Mouse (Mus musculus) embryonic facial prominence, embryonic 12.5 days (tissue): ENCODE measurements around the gene I0C0044D17Rik. TPM values are rescaled to one million over a fixed set of nuclear protein-coding genes. Genes with fewer than 3 reads are reported as not detected.
A peak's percentile ranks its signal among the peaks of the same experiment; 100 is the strongest.

Source experiments
- ATAC-seq: fragments of 200-750 bp; cut with Nextera tagmentation; 2 replicates; pipeline ENCODE4 v1.8.0; 2017; ENCODE audit not compliant: insufficient number of reproducible peaks, insufficient read depth, low FRiP score, low TSS enrichment
- H3K27ac ChIP-seq: fragments of 300-500 bp; sonication (generic); 2 replicates; pipeline ENCODE4 v1.5.1; 2016; ENCODE audit warnings: mild to moderate bottlenecking
- H3K27me3 ChIP-seq: fragments of 300-500 bp; sonication (generic); 2 replicates; pipeline ENCODE4 v1.6.1; 2016; ENCODE audit warnings: mild to moderate bottlenecking, moderate library complexity
- H3K36me3 ChIP-seq: fragments of 300-500 bp; sonication (generic); 2 replicates; pipeline ENCODE4 v1.6.1; 2016; ENCODE audit warnings: mild to moderate bottlenecking
- H3K4me1 ChIP-seq: fragments of 300-500 bp; sonication (generic); 2 replicates; pipeline ENCODE4 v1.6.1; 2016
- H3K4me2 ChIP-seq: fragments of 300-500 bp; sonication (generic); replicated peaks from 2 replicates; pipeline ENCODE4 v1.6.1; 2016; ENCODE audit warnings: mild to moderate bottlenecking, moderate library complexity
- H3K4me3 ChIP-seq: fragments of 300-500 bp; sonication (generic); 2 replicates; pipeline ENCODE4 v1.5.1; 2016; ENCODE audit warnings: mild to moderate bottlenecking
- H3K9ac ChIP-seq: fragments of 300-500 bp; sonication (generic); 2 replicates; pipeline ENCODE4 v1.6.1; 2016; ENCODE audit warnings: mild to moderate bottlenecking, moderate library complexity
- H3K9me3 ChIP-seq: fragments of 300-500 bp; sonication (generic); 2 replicates; pipeline ENCODE4 v1.6.1; 2016; ENCODE audit warnings: mild to moderate bottlenecking, moderate library complexity
- WGBS: fragments of 180-500 bp; shearing (Covaris S2); methylation state at CpG from one replicate; pipeline ENCODE4 v1.1.7; 2016; 5-methylcytosine and 5-hydroxymethylcytosine counted together
- polyA plus RNA-seq: library from polyadenylated mRNA; unstranded; fragments of >200 nt; fragmentation: Nextera tagmentation; extraction: Ambion mirVana; gene quantifications from 2 replicates; pipeline ENCODE4 v1.2.1, GENCODE M21; 2016

I0C0044D17Rik gene
- polyA plus RNA-seq, 1 experiment from 2014 or later: not detected

DNA sequence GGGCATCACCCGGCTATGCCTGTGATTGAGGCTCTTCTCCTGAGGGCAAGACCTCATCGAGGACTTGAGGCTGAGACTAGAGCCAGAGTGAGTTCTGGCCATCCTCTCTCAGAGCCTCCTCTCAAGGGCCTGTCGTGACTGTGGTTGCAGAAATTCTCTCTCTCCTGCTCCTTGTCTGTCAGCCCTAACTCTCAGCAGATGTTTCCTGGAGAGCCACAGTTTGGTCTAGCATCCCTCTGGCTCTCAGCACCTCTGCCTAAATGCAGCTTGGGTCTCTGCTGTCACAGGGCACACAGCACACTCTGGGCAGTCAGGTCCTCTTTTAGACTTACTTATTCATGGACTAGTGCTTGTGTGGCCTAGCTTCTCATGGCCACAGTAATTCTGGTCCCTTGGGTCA lies 1.2 kb downstream of the I0C0044D17Rik start:
- Histone ChIP-seq H3K4me1 (peaks cover 12% of the 10 kb centered on the region), H3K9ac (no peak overlapping the region), H3K4me3 (no peak overlapping the region), H3K36me3 (no peaks in the 10 kb centered on the region), H3K27ac (peak overlapping the region; percentile 36; the same call in 1 of the 2 replicates), H3K9me3 (no peaks in the 10 kb centered on the region), H3K4me2 (no peak overlapping the region), H3K27me3 (no peaks in the 10 kb centered on the region)
- WGBS: 36% methylated on average over 3 of the region's 3 CpGs
- ATAC-seq: no peak

DNA sequence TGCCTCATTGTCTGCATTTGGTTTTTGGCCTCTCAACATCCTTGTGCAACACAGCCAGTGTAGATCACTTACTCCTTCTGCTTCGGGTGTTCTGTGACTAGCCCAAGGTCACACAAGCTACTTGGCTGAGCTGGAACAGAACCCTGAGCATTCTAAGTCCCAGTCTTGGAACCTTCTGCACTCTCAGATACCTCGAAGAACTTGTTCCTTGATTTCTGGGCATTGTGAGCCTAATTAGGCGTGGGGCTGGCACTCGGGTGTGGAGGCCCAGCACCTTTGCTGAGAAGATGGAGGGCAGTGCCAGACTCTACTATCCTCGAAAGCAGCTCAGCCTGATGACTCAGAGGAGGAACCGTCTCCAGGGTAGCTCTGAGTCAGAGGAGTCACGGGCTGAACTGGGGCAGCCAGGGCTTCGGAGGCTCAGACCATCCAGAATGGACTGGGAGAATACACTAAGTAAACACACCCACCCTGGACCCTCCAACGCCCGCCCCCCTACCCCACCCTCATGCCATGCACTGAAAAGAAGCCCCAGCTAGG lies 4.4 kb downstream of the I0C0044D17Rik start:
- H3K4me3 ChIP-seq: no peak overlapping the region
- H3K36me3 ChIP-seq: no peaks in the 10 kb centered on the region
- WGBS: 85% methylated on average over 10 of the region's 10 CpGs
- no peaks in the 10 kb centered on the region for H3K9me3 ChIP-seq
- peaks cover 23% of the 10 kb centered on the region for H3K4me1 ChIP-seq
- no peaks in the 10 kb centered on the region for H3K27me3 ChIP-seq
- no peak overlapping the region for H3K9ac ChIP-seq
- H3K4me2 ChIP-seq: no peak overlapping the region
- no peak for ATAC-seq
- H3K27ac ChIP-seq: no peak overlapping the region

DNA sequence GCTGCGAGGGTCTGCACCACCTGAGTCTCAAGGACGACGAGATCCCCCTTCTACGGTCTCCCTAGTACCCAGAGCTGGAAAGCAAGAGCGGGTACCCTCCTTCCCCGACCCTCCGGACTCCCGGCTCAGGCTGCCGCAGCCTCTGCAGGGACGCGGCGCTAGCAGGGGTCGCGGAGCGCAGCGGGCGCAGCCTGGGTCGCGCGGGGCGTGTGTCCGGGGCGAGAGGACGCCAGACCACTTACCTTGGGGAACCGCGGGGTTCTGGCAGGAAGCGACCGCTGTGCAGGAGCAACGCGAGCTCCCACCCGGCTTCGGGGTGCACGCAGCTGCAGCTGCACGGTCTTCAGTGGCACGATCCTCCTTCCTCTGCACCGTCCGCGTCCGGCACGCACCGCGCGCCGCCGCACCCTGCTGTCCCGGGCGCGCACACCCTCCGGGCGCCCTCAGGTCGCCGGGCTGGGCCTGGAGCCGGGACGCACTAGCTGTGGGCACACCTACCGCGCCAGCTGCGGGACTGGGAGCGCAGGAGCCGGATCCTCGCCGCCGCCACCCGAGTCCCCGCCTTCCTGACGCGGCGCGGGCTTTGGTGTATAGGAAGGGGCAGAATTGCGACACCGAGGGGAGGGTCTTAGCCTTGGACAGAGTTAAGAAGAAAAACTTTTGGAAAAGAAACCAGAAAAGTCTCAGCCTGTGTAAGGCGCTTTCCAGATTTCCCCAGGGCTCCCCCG lies 6.3 kb downstream of the I0C0044D17Rik start, which contains the start of gene Kank4:
Gene Kank4, minus strand, starts transcription at position 354 of the 728 bp plus-strand sequence.
- Histone ChIP-seq H3K9me3 (no peaks in the 10 kb centered on the region), H3K27me3 (no peaks in the 10 kb centered on the region), H3K4me3 (peak within 1 kb of the TSS; percentile 79), H3K4me1 (peaks cover 23% of the 10 kb centered on the region), H3K27ac (peak within 1 kb of the TSS; percentile 70), H3K9ac (peak within 1 kb of the TSS; percentile 85), H3K4me2 (peak within 1 kb of the TSS; percentile 83), H3K36me3 (no peaks in the 10 kb centered on the region)
- ATAC-seq: peak; percentile 82
- WGBS: under 1% methylated on average over 61 of the region's 72 CpGs

DNA sequence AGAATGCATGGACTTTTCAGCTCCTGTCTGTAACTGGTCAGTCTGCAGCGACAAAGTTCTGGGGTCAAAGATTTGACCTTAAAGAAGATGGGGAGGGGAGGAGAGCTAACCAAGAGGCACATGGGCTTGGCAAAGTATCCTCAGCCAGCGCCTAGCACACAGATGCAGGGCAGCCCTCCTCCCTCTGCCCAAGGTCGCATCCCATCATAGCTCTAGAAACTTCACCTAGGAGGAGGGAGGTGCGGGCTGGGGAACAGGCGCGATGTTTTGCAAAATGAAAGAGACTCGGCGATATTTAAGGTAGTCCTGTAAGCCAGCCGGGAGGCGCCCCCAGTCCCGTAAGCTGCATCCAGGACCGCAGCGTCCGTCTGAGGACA lies 6.8 kb downstream of the I0C0044D17Rik start:
- Histone ChIP-seq H3K36me3 (no peaks in the 10 kb centered on the region), H3K9me3 (no peaks in the 10 kb centered on the region), H3K27me3 (no peaks in the 10 kb centered on the region), H3K4me3 (peak overlapping the region; percentile 79), H3K4me2 (peak overlapping the region; percentile 83), H3K9ac (peak overlapping the region; percentile 85), H3K4me1 (peaks cover 20% of the 10 kb centered on the region), H3K27ac (peak overlapping the region; percentile 70)
- WGBS: 1% methylated on average over 14 of the region's 14 CpGs
- peak; percentile 22; the same call in 1 of the 2 replicates for ATAC-seq

DNA sequence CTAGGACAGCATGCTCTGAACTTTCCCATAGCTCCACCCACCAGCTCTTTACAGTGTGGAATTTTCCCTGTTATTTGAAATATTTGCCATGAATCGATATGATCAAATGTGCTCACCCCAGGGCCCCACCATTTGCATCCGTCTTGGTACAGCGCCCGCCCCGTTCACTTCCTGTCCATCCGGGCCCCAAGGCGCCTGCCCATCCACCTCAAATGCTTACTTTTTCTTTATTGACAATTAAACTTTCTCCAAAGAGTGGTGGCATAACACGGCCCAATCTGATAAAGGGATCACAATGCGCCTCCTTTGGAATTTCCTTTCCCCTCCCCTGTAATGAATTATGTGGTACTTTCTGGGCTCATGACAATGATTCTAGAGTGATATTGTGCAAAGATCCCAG lies 17.3 kb downstream of the I0C0044D17Rik start:
- Histone ChIP-seq H3K27ac (peak overlapping the region; percentile 67), H3K9ac (no peak overlapping the region), H3K27me3 (no peaks in the 10 kb centered on the region), H3K4me1 (peaks cover 49% of the 10 kb centered on the region), H3K4me2 (no peak overlapping the region), H3K4me3 (no peak overlapping the region), H3K36me3 (no peaks in the 10 kb centered on the region), H3K9me3 (no peaks in the 10 kb centered on the region)
- ATAC-seq: no peak
- WGBS: 73% methylated on average over 9 of the region's 9 CpGs

DNA sequence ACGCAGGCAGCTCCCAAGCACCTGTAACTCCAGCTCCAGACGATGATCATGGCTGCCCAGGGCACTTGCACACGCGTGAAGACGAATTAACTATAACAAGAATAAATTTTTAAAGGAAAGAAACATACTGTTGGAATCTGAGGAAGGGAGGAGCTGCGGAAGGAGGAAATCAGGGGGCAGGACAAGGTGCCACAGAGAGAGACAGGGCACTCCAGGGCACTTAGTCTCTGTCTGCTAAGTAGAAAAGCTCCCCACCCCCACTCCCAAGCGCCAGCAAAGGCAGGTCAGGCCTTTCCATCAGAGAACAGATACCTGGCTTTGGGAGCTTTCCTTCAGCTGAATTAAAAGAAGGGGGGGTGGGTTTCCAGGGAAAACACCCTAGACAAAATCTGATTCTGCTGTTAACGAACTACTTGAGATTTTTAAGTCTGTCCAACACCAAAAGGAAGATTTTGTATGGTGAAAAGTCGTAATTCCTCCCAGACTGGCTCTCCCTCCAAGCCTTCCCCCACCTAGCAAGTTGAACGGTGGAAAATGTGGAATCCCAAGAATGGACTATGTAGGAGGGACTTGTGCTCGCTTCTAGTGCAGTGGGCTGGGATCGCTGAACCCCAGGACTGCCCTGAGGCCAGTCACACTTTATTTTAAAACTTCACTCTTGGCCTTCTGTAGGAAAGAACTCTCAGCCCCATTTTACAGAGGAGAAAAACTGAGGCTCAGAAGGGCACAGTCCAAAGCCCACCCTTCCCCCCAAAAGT lies 18.2 kb downstream of the I0C0044D17Rik start:
- no peak overlapping the region for H3K9ac ChIP-seq
- H3K9me3 ChIP-seq: no peaks in the 10 kb centered on the region
- peak overlapping the region; percentile 90 for H3K27ac ChIP-seq
- 15% methylated on average over 12 of the region's 12 CpGs for WGBS
- H3K36me3 ChIP-seq: no peaks in the 10 kb centered on the region
- peaks cover 52% of the 10 kb centered on the region for H3K4me1 ChIP-seq
- no peak overlapping the region for H3K4me3 ChIP-seq
- peak overlapping the region; percentile 26; the same call in 1 of the 2 replicates for H3K4me2 ChIP-seq
- H3K27me3 ChIP-seq: no peaks in the 10 kb centered on the region
- 0 out of 2 replicates have a peak, but pooled peaks have one; percentile 53 for ATAC-seq

DNA sequence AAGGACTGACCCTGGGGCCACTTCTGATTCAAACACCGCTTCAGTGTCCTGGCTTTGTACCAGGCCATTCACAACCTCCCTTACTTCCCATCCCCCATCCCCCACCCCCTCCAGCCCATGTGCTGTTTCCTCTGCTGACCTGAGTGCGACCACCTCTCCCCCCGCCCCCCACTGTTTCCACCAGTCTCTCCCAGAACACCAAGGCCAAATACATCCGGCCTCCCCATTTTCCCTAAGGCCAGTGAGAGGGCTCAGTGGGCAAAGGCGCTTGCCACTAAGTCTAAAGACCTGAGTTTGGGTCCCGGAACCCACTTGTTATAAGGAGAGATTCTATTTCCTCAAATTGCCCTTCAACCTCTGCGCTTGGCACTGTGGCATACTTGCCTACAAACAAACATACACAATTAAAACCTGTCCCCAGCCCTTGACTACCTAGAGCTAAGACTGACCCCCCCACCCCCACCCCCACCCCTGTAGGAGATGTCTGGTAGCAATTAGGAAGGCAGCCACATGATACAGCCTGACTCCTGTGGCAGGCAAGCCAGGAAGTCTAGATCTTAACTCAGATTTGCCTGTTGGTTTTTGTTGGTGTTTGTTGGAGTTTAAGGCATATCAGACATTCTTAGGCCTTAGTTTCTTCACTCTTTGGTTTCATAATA lies 19.0 kb downstream of the I0C0044D17Rik start:
- no peaks in the 10 kb centered on the region for H3K27me3 ChIP-seq
- peaks cover 54% of the 10 kb centered on the region for H3K4me1 ChIP-seq
- 0 out of 2 replicates have a peak, but pooled peaks have one; percentile 16 for ATAC-seq
- no peaks in the 10 kb centered on the region for H3K36me3 ChIP-seq
- H3K9me3 ChIP-seq: no peaks in the 10 kb centered on the region
- H3K9ac ChIP-seq: no peak overlapping the region
- H3K4me3 ChIP-seq: no peak overlapping the region
- H3K27ac ChIP-seq: peak overlapping the region; percentile 90
- H3K4me2 ChIP-seq: peak overlapping the region; percentile 26; the same call in 1 of the 2 replicates
- 22% methylated on average over 7 of the region's 7 CpGs for WGBS

DNA sequence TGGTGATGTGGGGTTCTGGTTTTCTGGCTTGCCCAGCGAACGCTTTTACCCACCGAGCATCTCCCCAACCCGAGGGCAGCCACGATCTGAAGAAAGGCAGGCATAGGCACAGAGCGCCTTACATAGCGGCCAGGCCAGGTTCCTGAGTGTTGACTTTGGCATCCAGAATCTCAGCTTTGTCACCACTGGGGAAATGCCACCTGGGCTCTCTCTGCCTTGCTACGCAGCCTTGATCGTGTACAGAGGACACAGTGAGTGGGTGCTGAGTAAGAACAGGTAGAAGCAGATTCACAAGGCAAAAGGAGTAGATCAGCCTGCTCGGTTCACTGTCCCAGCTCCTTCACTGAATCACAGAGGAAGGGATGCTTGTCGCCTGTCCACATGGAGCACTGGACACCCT lies 21.9 kb downstream of the I0C0044D17Rik start:
- WGBS: 86% methylated on average over 11 of the region's 11 CpGs
- Histone ChIP-seq H3K36me3 (no peaks in the 10 kb centered on the region), H3K9ac (no peak overlapping the region), H3K9me3 (no peaks in the 10 kb centered on the region), H3K4me3 (no peak overlapping the region), H3K27me3 (no peaks in the 10 kb centered on the region), H3K4me2 (no peak overlapping the region), H3K27ac (no peak overlapping the region), H3K4me1 (peaks cover 56% of the 10 kb centered on the region)
- no peak for ATAC-seq

DNA sequence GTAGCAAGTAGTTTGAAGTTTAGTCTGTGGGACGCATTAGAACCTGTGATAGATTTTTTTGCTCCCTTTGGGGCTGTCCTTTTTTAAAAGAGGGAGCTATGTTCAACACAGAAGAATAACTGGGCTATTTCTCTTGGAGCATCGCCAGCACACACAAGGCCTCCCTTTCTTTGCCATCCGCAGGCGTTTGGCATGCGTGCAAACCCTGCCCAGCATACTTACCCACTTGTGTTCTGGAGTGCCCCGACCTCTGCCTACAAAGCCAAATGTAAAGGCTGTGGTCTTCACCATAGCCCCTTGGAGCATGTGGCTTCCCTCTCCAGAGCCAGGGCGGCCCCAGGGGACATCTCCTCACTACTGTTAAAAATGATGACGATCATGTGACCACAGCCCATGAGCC lies 22.8 kb downstream of the I0C0044D17Rik start:
- Histone ChIP-seq H3K4me1 (peaks cover 55% of the 10 kb centered on the region), H3K36me3 (no peaks in the 10 kb centered on the region), H3K27me3 (no peaks in the 10 kb centered on the region), H3K9me3 (no peaks in the 10 kb centered on the region), H3K27ac (peak overlapping the region; percentile 67; the same call in 1 of the 2 replicates), H3K4me2 (no peak overlapping the region), H3K4me3 (no peak overlapping the region), H3K9ac (no peak overlapping the region)
- 74% methylated on average over 8 of the region's 8 CpGs for WGBS
- no peak for ATAC-seq

DNA sequence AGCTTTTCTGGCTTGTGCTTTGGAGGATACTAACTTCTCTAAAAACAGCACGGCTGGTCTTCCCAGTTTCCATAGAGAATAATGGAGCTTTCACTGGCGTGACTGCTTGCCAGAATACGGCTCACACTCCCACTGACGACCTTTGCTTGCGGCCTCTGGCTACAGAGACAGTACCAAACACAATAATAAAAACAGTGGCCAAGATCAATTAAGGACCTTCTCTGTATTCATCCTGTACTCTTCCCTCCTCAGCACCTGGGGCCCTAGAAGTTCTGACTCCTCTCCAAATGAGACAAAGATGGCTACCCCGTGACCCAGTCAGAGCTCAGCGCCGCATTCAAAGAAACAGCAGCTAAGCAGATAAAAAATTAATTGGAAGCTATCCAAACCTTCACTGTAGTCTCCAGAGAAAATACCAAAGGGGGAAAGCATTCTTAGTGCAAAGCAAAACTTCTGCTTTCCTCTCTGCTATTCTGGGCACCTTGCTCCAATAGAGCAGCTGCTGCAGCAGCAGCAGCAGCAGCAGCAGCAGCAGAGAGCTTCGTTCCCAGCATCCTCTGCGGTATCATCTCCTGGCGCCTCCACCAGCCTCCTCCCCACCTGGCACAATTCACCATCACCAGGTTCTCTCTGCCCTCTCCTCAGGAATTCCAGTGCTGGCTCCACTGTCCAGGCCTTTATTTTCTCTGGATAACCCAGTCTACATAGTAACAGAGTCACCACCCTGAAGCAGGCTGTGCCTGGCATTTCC lies 26.9 kb downstream of the I0C0044D17Rik start:
- Histone ChIP-seq H3K27ac (peak overlapping the region; percentile 63), H3K9ac (no peak overlapping the region), H3K4me2 (no peak overlapping the region), H3K4me1 (peaks cover 34% of the 10 kb centered on the region), H3K9me3 (no peaks in the 10 kb centered on the region), H3K4me3 (no peak overlapping the region), H3K27me3 (no peaks in the 10 kb centered on the region), H3K36me3 (no peaks in the 10 kb centered on the region)
- ATAC-seq: no peak
- WGBS: 62% methylated on average over 11 of the region's 11 CpGs

DNA sequence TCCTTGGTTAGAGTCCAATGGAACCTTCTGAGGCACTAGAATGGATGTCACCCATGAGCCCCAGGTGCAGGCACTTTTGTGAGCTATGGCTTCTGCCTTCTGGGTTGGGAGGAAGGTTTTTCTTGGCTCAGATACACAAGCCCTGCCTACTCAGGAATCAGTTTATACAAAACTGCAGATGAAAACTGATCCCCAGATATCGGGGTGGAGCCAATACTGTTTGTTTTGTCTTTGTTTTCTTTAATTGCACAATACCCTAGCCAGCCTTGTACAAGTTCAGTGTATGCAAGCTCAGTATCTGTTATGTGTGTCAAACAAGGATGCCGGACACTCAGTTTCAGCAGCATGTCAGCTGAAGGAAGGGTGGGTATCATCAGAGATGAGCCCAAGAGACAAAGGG lies 28.4 kb downstream of the I0C0044D17Rik start:
- Histone ChIP-seq H3K9ac (no peak overlapping the region), H3K4me3 (no peak overlapping the region), H3K27me3 (no peaks in the 10 kb centered on the region), H3K4me2 (no peak overlapping the region), H3K9me3 (no peaks in the 10 kb centered on the region), H3K36me3 (no peaks in the 10 kb centered on the region), H3K27ac (no peak overlapping the region), H3K4me1 (peaks cover 26% of the 10 kb centered on the region)
- no peak for ATAC-seq
- WGBS: 80% methylated on average over 2 of the region's 2 CpGs
